Comparison of ENCODE assay signal across 9 mouse cellular contexts in the genomic region with DNA sequence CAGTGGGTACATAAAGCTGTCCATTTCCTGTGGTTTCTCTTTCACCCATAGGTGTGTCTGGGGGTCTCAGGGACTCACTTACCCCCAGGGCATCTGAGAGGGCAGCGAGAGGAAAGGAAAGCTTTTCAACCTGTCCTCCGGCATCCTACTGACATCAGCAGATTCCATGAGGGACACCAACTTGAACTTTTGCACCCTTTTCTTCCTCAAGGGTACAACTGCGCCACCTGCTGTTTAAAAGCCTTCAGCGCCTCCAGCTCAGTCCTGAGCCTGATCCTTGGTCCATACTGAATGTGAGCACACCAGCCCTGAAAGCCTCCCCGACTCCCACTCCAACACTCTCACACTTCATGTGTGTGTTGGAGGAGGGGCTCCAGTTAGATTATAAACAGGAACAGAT. TPM values are rescaled to one million over a fixed set of nuclear protein-coding genes. Genes with fewer than 3 reads are reported as not detected.
DNase-seq lines count a peak whose midpoint lies in the region; ATAC-seq and TF ChIP-seq lines count a peak whose summit lies in the region.
"Had no signal": no experiment of that assay in that cellular context is flagged by ENCODE, and none has a peak within 500 bp of the region (broad histone marks: within the 10 kb centered on the region; RNA-seq: fewer than 3 reads in every experiment).

No protein-coding gene starts in this region.

- no peaks in the 10 kb centered on the region for H3K9me3 ChIP-seq in hindbrain, embryonic 10.5 days
- no peaks in the 10 kb centered on the region for H3K9me3 ChIP-seq in hindbrain, embryonic 12.5 days (replicated peaks)
- no peaks in the 10 kb centered on the region for H3K9me3 ChIP-seq in ES-E14 (ENCODE audit: control insufficient read depth, insufficient read depth, low read depth, low read length)
- no peaks in the 10 kb centered on the region for H3K9me3 ChIP-seq in heart, postnatal 0 days (replicated peaks; ENCODE audit: control insufficient read depth, low read length)
- no peaks in the 10 kb centered on the region for H3K9me3 ChIP-seq in midbrain, embryonic 16.5 days (replicated peaks; ENCODE audit: control insufficient read depth, low read length, poor library complexity, severe bottlenecking)
- H3K9me3 ChIP-seq: embryonic facial prominence, embryonic 13.5 days had no signal

- in situ Hi-C loops in ES-E14 (cut with MboI; ENCODE audit: low sequenced_read_pairs in 2 of 2, unreplicated experiment in 2 of 2) = loop anchor here (5.0 to 25.0 kb wide), 3 partner anchors 237 to 477 kb away; no protein-coding TSS in a partner anchor

- no peak for TF ChIP-seq EP300 in heart, postnatal 0 days (IDR thresholded peaks at IDR 0.05; ENCODE audit: low read depth)

- no peaks in the 10 kb centered on the region for H3K27me3 ChIP-seq in hindbrain, embryonic 10.5 days (ENCODE audit: insufficient read depth, poor library complexity, severe bottlenecking)
- no peaks in the 10 kb centered on the region for H3K27me3 ChIP-seq in hindbrain, embryonic 12.5 days
- H3K27me3 ChIP-seq in heart, postnatal 0 days (ENCODE audit: control insufficient read depth, insufficient read depth, low read length) = no peaks in the 10 kb centered on the region
- no peaks in the 10 kb centered on the region for H3K27me3 ChIP-seq in midbrain, embryonic 16.5 days (ENCODE audit: control insufficient read depth, insufficient read depth, low read depth, low read length)
- H3K27me3 ChIP-seq: embryonic facial prominence, embryonic 13.5 days had no signal

- no peak for ATAC-seq in hindbrain, embryonic 12.5 days (ENCODE audit: low FRiP score)
- ATAC-seq in heart, postnatal 0 days (ENCODE audit: insufficient read depth, low read depth) = peak; percentile 34; the same call in 1 of the 2 replicates
- no peak for ATAC-seq in midbrain, embryonic 16.5 days
- ATAC-seq in erythroid progenitor cell, adult 5-6 weeks (replicated peaks; ENCODE audit: low FRiP score, poor library complexity, severe bottlenecking) = no peak

- peak; percentile 66 for DNase-seq in hindbrain, embryonic 10.5 days (ENCODE audit: low spot score)
- DNase-seq in ES-E14 (ENCODE audit: low read depth, low spot score) = peak; percentile 77
- peak; percentile 26 for DNase-seq in cerebellum, adult 9-10 months
- DNase-seq in heart, postnatal 0 days (ENCODE audit: low spot score) = peak; percentile 80
- peak; percentile 18 for DNase-seq in large intestine, adult 2 months (ENCODE audit: low read depth, low spot score)

- H3K4me2 ChIP-seq in hindbrain, embryonic 12.5 days (replicated peaks) = no peak overlapping the region
- no peak overlapping the region for H3K4me2 ChIP-seq in heart, postnatal 0 days (ENCODE audit: low read depth, low read length)
- H3K4me2 ChIP-seq in midbrain, embryonic 16.5 days (ENCODE audit: low read length) = no peak overlapping the region
- H3K4me2 ChIP-seq: embryonic facial prominence, embryonic 13.5 days had no signal

- 21% methylated on average over 5 of the region's 5 CpGs for WGBS in hindbrain, embryonic 10.5 days
- 19% methylated on average over 5 of the region's 5 CpGs for WGBS in hindbrain, embryonic 12.5 days
- 11% methylated on average over 5 of the region's 5 CpGs for WGBS in heart, postnatal 0 days
- WGBS in large intestine, adult 2 months = 11% methylated on average over 5 of the region's 5 CpGs
- WGBS in midbrain, embryonic 16.5 days = 20% methylated on average over 5 of the region's 5 CpGs

- 0 out of 2 replicates have a peak, but pooled peaks cover 2% of the 10 kb centered on the region for H3K4me1 ChIP-seq in hindbrain, embryonic 10.5 days (replicated peaks)
- no peaks in the 10 kb centered on the region for H3K4me1 ChIP-seq in hindbrain, embryonic 12.5 days
- H3K4me1 ChIP-seq in ES-E14 (ENCODE audit: control insufficient read depth in 2 of 2, insufficient read depth in 2 of 2, low read length in 2 of 2, poor library complexity in 1 of 2) = no peaks in the 10 kb centered on the region
- no peaks in the 10 kb centered on the region for H3K4me1 ChIP-seq in heart, postnatal 0 days (ENCODE audit: control insufficient read depth, insufficient read depth)
- H3K4me1 ChIP-seq in midbrain, embryonic 16.5 days (ENCODE audit: control insufficient read depth, insufficient read depth, low read length) = peaks cover 5% of the 10 kb centered on the region
- H3K4me1 ChIP-seq: embryonic facial prominence, embryonic 13.5 days had no signal

- H3K4me3 ChIP-seq in hindbrain, embryonic 10.5 days = no peak overlapping the region
- H3K4me3 ChIP-seq in hindbrain, embryonic 12.5 days = no peak overlapping the region
- H3K4me3 ChIP-seq in ES-E14 (ENCODE audit: insufficient read depth in 1 of 2, low read depth in 1 of 2, low read length in 2 of 2, poor library complexity in 1 of 2, severe bottlenecking in 1 of 2) = no peak overlapping the region
- H3K4me3 ChIP-seq in heart, postnatal 0 days (ENCODE audit: low read depth, low read length) = no peak overlapping the region
- no peak overlapping the region for H3K4me3 ChIP-seq in midbrain, embryonic 16.5 days (ENCODE audit: low read depth, low read length)
- H3K4me3 ChIP-seq: embryonic facial prominence, embryonic 13.5 days had no signal

- H3K27ac ChIP-seq in hindbrain, embryonic 10.5 days = no peak overlapping the region
- no peak overlapping the region for H3K27ac ChIP-seq in hindbrain, embryonic 12.5 days
- no peak overlapping the region for H3K27ac ChIP-seq in ES-E14 (ENCODE audit: insufficient read depth, low read depth, low read length, poor library complexity, severe bottlenecking)
- H3K27ac ChIP-seq in heart, postnatal 0 days (ENCODE audit: low read depth) = no peak overlapping the region
- 0 out of 2 replicates have a peak overlapping the region, but pooled peaks have one; percentile 41 for H3K27ac ChIP-seq in midbrain, embryonic 16.5 days (ENCODE audit: low read length)
- H3K27ac ChIP-seq: embryonic facial prominence, embryonic 13.5 days had no signal

- peaks cover 4% of the 10 kb centered on the region for H3K36me3 ChIP-seq in hindbrain, embryonic 10.5 days
- H3K36me3 ChIP-seq in hindbrain, embryonic 12.5 days = no peaks in the 10 kb centered on the region
- no peaks in the 10 kb centered on the region for H3K36me3 ChIP-seq in ES-E14 (ENCODE audit: control insufficient read depth, insufficient read depth, low read length, poor library complexity, severe bottlenecking)
- 0 out of 2 replicates have a peak, but pooled peaks cover 5% of the 10 kb centered on the region for H3K36me3 ChIP-seq in heart, postnatal 0 days (replicated peaks; ENCODE audit: control insufficient read depth, insufficient read depth, low read length)
- H3K36me3 ChIP-seq in midbrain, embryonic 16.5 days (ENCODE audit: control insufficient read depth, insufficient read depth, low read length) = no peaks in the 10 kb centered on the region

- TF ChIP-seq CTCF in heart, postnatal 0 days (IDR thresholded peaks at IDR 0.05; ENCODE audit: low read depth) = peak; percentile 82

- no peak overlapping the region for H3K9ac ChIP-seq in hindbrain, embryonic 12.5 days
- H3K9ac ChIP-seq in ES-E14 (ENCODE audit: insufficient read depth, low read depth, low read length, poor library complexity, severe bottlenecking) = no peak overlapping the region
- no peak overlapping the region for H3K9ac ChIP-seq in heart, postnatal 0 days (replicated peaks; ENCODE audit: low read depth, low read length)
- H3K9ac ChIP-seq in midbrain, embryonic 16.5 days (ENCODE audit: low read depth, low read length) = no peak overlapping the region
- H3K9ac ChIP-seq: embryonic facial prominence, embryonic 13.5 days had no signal

TF ChIP-seq in ES-E14, 5 proteins besides CTCF, POLR2A, EP300 and RAD21:
- TF ChIP-seq HCFC1 (IDR thresholded peaks at IDR 0.05; ENCODE audit: borderline replicate concordance, insufficient read depth, low read length) (no peak), MAFK (IDR thresholded peaks at IDR 0.05; ENCODE audit: insufficient read depth, low read depth, low read length) (peak; percentile 66), ZC3H11A (IDR thresholded peaks at IDR 0.05; ENCODE audit: borderline replicate concordance, low read depth, low read length) (peak; percentile 72; the same call in 1 of the 2 replicates), CHD2 (IDR thresholded peaks at IDR 0.05; ENCODE audit: low read depth, low read length) (no peak), ZNF384 (IDR thresholded peaks at IDR 0.05; ENCODE audit: low read depth, low read length) (no peak)

RNA-seq across cellular contexts. Expression of gene S1pr3, which starts 16.2 kb away (rescaled TPM):
- 48.0 and 50.6 TPM in 2 replicates for polyA plus RNA-seq in hindbrain, embryonic 10.5 days (2016; fragmentation: Nextera tagmentation; extraction: Ambion mirVana)
- 56.8 and 64.5 TPM in 2 replicates for polyA plus RNA-seq in hindbrain, embryonic 12.5 days (2016; fragmentation: Nextera tagmentation; extraction: Ambion mirVana)
- 1.2 and 2.6 TPM in 2 replicates for total RNA-seq in ES-E14 (2012; rRNA removed)
- total RNA-seq in heart, postnatal 0 days (2014; rRNA removed; ENCODE audit: low replicate concordance) = 20.0 and 25.8 TPM in 2 replicates
- polyA plus RNA-seq in heart, postnatal 0 days (2015; fragmentation: Nextera tagmentation; extraction: Ambion mirVana) = 15.1 and 15.6 TPM in 2 replicates
- 6.2 and 6.8 TPM in 2 replicates for polyA plus RNA-seq in large intestine, adult 2 months (2012; rRNA removed)
- polyA plus RNA-seq in midbrain, embryonic 16.5 days (2015; fragmentation: Nextera tagmentation; extraction: Ambion mirVana) = 11.9 and 14.6 TPM in 2 replicates
- total RNA-seq in erythroid progenitor cell, adult 5-6 weeks (2015; ENCODE audit: low replicate concordance) = 0.36 and 0.84 TPM in 2 replicates
- 0.13 TPM in 1 of 2 replicates, not detected in the other for total RNA-seq in erythroid progenitor cell, adult 5-6 weeks (2017; ENCODE audit: low replicate concordance)

Comparison
In these comparisons a context has a peak if more than half of its experiments do, and no peak if none do; other contexts are left out.
1. DNase-seq: peak in every context shown above with its lines; median percentile 80 in heart, postnatal 0 days; 77 in ES-E14; 66 in hindbrain, embryonic 10.5 days; 26 in cerebellum, adult 9-10 months; 18 in large intestine, adult 2 months.